27 mouse cellular contexts compared by ENCODE assay signal in genomic region chr1:155693026-155693425, GRCm38 (mm10). TPM values are rescaled to one million over a fixed set of nuclear protein-coding genes. Genes with fewer than 3 reads are reported as not detected.
A peak's percentile ranks its signal among the peaks of the same experiment; 100 is the strongest.
DNase-seq lines count a peak whose midpoint lies in the region; ATAC-seq and TF ChIP-seq lines count a peak whose summit lies in the region.
"Had no signal": no experiment of that assay in that cellular context is flagged by ENCODE, and none has a peak within 500 bp of the region (broad histone marks: within the 10 kb centered on the region; RNA-seq: fewer than 3 reads in every experiment).

No protein-coding gene starts in this region.

- no peak for TF ChIP-seq EP300 in lung, postnatal 0 days (IDR thresholded peaks at IDR 0.05)

- no peak overlapping the region for H3K4me3 ChIP-seq in lung, embryonic 14.5 days (ENCODE audit: low read depth, low read length)
- no peak overlapping the region for H3K4me3 ChIP-seq in lung, postnatal 0 days (ENCODE audit: low read depth, low read length)
- H3K4me3 ChIP-seq in limb, embryonic 13.5 days: no peak overlapping the region
- H3K4me3 ChIP-seq: forebrain, embryonic 10.5 days; forebrain, embryonic 13.5 days; hindbrain, embryonic 12.5 days; hindbrain, embryonic 15.5 days had no signal

- no peak for ATAC-seq in lung, embryonic 14.5 days (ENCODE audit: insufficient read depth)
- peak; percentile 53 for ATAC-seq in lung, postnatal 0 days
- peak; percentile 70 for ATAC-seq in limb, embryonic 13.5 days (ENCODE audit: low FRiP score, low read depth)
- ATAC-seq: forebrain, embryonic 16.5 days; Patski had no signal

- no peak overlapping the region for H3K4me2 ChIP-seq in lung, embryonic 14.5 days
- H3K4me2 ChIP-seq in lung, postnatal 0 days (replicated peaks; ENCODE audit: low read depth, low read length): peak overlapping the region; percentile 25; the same call in 1 of the 2 replicates
- 0 out of 2 replicates have a peak overlapping the region, but pooled peaks have one; percentile 7 for H3K4me2 ChIP-seq in limb, embryonic 13.5 days (replicated peaks)
- H3K4me2 ChIP-seq: forebrain, embryonic 13.5 days; heart, embryonic 11.5 days; hindbrain, embryonic 12.5 days; hindbrain, embryonic 15.5 days had no signal

- H3K36me3 ChIP-seq in lung, embryonic 14.5 days (ENCODE audit: insufficient read depth): no peaks in the 10 kb centered on the region
- H3K36me3 ChIP-seq in lung, postnatal 0 days (ENCODE audit: insufficient read depth, low read length): no peaks in the 10 kb centered on the region
- no peaks in the 10 kb centered on the region for H3K36me3 ChIP-seq in limb, embryonic 13.5 days
- H3K36me3 ChIP-seq: forebrain, embryonic 10.5 days; hindbrain, embryonic 12.5 days; hindbrain, embryonic 15.5 days had no signal

- H3K27ac ChIP-seq in lung, embryonic 14.5 days (ENCODE audit: low read depth): no peak overlapping the region
- no peak overlapping the region; the same call in 1 of the 2 replicates for H3K27ac ChIP-seq in lung, postnatal 0 days (ENCODE audit: low read length)
- H3K27ac ChIP-seq in limb, embryonic 13.5 days: no peak overlapping the region
- H3K27ac ChIP-seq: forebrain, embryonic 10.5 days; forebrain, embryonic 13.5 days; hindbrain, embryonic 12.5 days; hindbrain, embryonic 15.5 days had no signal

- TF ChIP-seq CTCF in lung, embryonic 14.5 days (IDR thresholded peaks at IDR 0.05; ENCODE audit: low read depth): no peak
- TF ChIP-seq CTCF in lung, postnatal 0 days (IDR thresholded peaks at IDR 0.05): no peak

- no peaks in the 10 kb centered on the region for H3K27me3 ChIP-seq in lung, embryonic 14.5 days (ENCODE audit: insufficient read depth, low read length)
- H3K27me3 ChIP-seq in lung, postnatal 0 days (replicated peaks; ENCODE audit: insufficient read depth, low read length): no peaks in the 10 kb centered on the region
- H3K27me3 ChIP-seq in limb, embryonic 13.5 days: peaks cover 3% of the 10 kb centered on the region; the same call in 1 of the 2 replicates
- H3K27me3 ChIP-seq: CH12.LX; forebrain, embryonic 13.5 days; hindbrain, embryonic 12.5 days; Patski had no signal

- no peaks in the 10 kb centered on the region for H3K9me3 ChIP-seq in lung, embryonic 14.5 days (ENCODE audit: low read depth, low read length)
- no peaks in the 10 kb centered on the region for H3K9me3 ChIP-seq in lung, postnatal 0 days (ENCODE audit: low read length)
- H3K9me3 ChIP-seq in limb, embryonic 13.5 days: no peaks in the 10 kb centered on the region
- H3K9me3 ChIP-seq: forebrain, embryonic 10.5 days; forebrain, embryonic 13.5 days; G1E; hindbrain, embryonic 12.5 days; hindbrain, embryonic 15.5 days had no signal

- peak; percentile 43 for DNase-seq in lung, embryonic 14.5 days
- no peak for DNase-seq in lung, postnatal 4 days
- peak; percentile 22 for DNase-seq in lung, postnatal 0 days (ENCODE audit: low spot score)
- DNase-seq in lung, postnatal 14 days: no peak
- DNase-seq in cerebellum, adult 8-10 months: no peak
- no peak for DNase-seq in embryo, embryonic 11 days
- DNase-seq: adrenal gland, postnatal 10 days; adrenal gland, postnatal 36 days; B cell, adult 2 months; cerebellum, adult 11 months; cerebellum, adult 2 months; cerebellum, postnatal 10 days; cerebellum, postnatal 36 days; gastrocnemius, postnatal 10 days; gastrocnemius, postnatal 36 days had no signal

- H3K4me1 ChIP-seq in lung, embryonic 14.5 days (ENCODE audit: insufficient read depth): no peaks in the 10 kb centered on the region; the same call in 1 of the 2 replicates
- H3K4me1 ChIP-seq in lung, postnatal 0 days (ENCODE audit: insufficient read depth, low read depth, low read length): no peaks in the 10 kb centered on the region
- H3K4me1 ChIP-seq in limb, embryonic 13.5 days: peaks cover 21% of the 10 kb centered on the region
- H3K4me1 ChIP-seq: forebrain, embryonic 10.5 days had no signal

- 40% methylated on average over 11 of the region's 11 CpGs for WGBS in lung, embryonic 14.5 days
- 31% methylated on average over 11 of the region's 11 CpGs for WGBS in lung, postnatal 0 days
- WGBS in limb, embryonic 13.5 days: 33% methylated on average over 11 of the region's 11 CpGs

- no peak overlapping the region for H3K9ac ChIP-seq in lung, embryonic 14.5 days
- no peak overlapping the region for H3K9ac ChIP-seq in lung, postnatal 0 days (replicated peaks; ENCODE audit: low read depth)
- no peak overlapping the region for H3K9ac ChIP-seq in limb, embryonic 13.5 days
- H3K9ac ChIP-seq: forebrain, embryonic 13.5 days; hindbrain, embryonic 12.5 days; hindbrain, embryonic 15.5 days had no signal

RNA-seq across cellular contexts. Expression of gene Lhx4, which starts 58.5 kb away (rescaled TPM):
- 0.05 TPM in 1 of 2 replicates, not detected in the other for polyA plus RNA-seq in lung, embryonic 14.5 days (2014; fragmentation: Nextera tagmentation; extraction: Ambion mirVana)
- not detected in 2 replicates for polyA plus RNA-seq in lung, postnatal 0 days (2015; fragmentation: Nextera tagmentation; extraction: Ambion mirVana)
- 0.05 TPM in 1 of 2 replicates, not detected in the other for polyA plus RNA-seq in limb, embryonic 13.5 days (2015; fragmentation: Nextera tagmentation; extraction: Ambion mirVana)
- polyA plus RNA-seq: cortical plate, adult 2 months; forebrain, embryonic 10.5 days; forebrain, embryonic 16.5 days; G1E; heart, embryonic 11.5 days; heart, postnatal 0 days; Patski had no signal

Comparison
In these comparisons a context has a peak if more than half of its experiments do, and no peak if none do; other contexts are left out.
1. DNase-seq: peak in lung, embryonic 14.5 days (single experiment) and lung, postnatal 0 days (single experiment); none in lung, postnatal 4 days (0 of 2), lung, postnatal 14 days (single experiment), cerebellum, adult 8-10 months (single experiment) and embryo, embryonic 11 days (single experiment).